Mouse (Mus musculus) thymus, postnatal 10 days (tissue): ENCODE results near the gene Dusp2.
"Not testable (repeated sequence)": the region's sequence is repeated elsewhere in the genome, so short reads cannot be mapped to it uniquely, and the experiment has no call there.

ENCODE experiments used
- DNase-seq, 2 experiments: peaks; one replicate each; pipeline ENCODE4 v3.0.0; 2021; ENCODE audit warnings: low spot score in 2 of 2

Gene Dusp2

GRCm38 (mm10) chr2:127335767-127336496 lies at the start of gene Dusp2:
Dusp2 (plus strand) TSS chr2:127336159.
- peak; percentile 98 for DNase-seq

- DNase-seq, result no peak
Measured at GRCm38 (mm10) chr2:127292250-127292649, 43.7 kb upstream of the Dusp2 start.

DNA sequence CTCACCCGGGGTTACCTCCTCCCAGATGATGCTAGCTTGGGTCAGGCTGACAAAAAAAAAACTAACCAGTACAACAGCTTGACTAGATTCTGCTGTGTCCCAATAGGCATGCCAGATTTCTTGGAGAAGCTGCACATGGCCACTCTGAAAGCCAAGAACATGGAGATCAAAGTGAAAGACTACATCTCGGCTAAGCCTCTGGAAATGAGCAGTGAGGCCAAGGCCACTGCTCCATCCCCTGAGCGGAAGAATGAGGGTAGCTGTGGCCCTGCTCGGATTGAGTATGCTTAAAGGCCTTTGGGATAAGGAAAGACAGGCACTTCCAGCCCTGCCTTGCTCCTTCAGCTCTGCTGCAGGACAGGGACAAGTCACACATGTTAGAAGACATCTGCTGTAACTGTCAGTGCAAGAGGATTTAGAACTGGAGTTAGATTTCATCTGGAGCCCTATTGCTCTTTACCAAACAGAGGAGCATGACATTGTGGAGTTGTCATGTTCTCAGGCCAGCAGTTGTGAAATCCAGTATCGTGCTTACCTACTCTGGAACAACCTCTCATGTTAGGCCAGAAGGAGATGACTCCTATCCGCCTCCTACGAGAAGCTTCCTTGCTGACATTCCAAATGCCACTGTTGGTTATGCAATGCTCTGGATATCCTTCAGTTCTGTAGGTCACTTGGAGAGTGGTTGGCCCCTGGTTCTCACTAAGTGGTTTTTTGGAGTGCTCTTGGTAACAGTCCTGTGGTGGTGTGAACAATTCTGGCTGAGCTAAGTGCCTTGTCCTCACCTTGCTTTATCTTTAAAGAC lies 38.8 kb upstream of the Dusp2 start:
- no peak for DNase-seq

- DNase-seq, result no peak
Measured at GRCm38 (mm10) chr2:127298056-127298455, 37.9 kb upstream of the Dusp2 start.

DNA sequence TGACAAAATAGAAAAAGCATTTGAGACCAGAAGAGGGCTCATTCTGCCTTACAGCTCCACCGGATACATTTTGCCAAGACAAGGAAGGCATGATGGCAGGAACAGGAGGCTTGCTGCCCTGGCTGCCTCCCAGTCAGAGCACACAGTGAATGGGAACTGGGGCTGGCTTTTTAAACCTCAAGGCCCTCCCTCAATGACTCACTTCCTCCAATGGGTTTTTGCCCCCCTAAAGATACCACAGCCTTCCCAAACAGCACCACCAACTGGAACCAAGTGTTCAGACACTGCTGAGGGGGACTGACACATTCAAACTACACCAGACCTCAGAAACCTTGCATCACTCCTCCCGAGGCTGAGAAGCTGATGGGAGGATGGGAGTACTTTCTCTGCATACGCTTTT lies 35.3 kb upstream of the Dusp2 start:
- DNase-seq, result no peak

DNA sequence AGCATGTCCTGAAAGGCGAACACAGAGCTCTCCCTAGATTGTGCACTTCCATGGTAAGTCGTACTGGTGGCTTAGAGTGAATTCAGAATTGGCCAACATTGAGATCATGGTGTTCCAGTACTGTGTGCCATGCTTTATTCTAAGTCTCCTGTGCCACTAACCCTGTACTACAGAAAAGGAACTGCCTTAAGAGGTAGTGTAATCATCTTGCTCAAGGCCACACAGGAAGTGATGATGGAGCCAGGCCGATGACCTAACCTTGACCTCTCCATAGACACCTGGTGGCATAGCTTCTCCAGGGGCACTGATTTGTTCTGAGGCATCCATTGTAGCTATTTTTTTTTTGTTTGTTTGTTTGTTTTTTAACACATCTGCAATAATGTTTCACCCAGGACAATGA lies 34.1 kb upstream of the Dusp2 start:
- DNase-seq, result no peak

GRCm38 (mm10) chr2:127304192-127304591 lies 31.8 kb upstream of the Dusp2 start:
- DNase-seq, result not testable (repeated sequence)

GRCm38 (mm10) chr2:127304609-127305210 lies 31.2 kb upstream of the Dusp2 start:
- DNase-seq, result no peak

GRCm38 (mm10) chr2:127306123-127306522 lies 29.8 kb upstream of the Dusp2 start:
- DNase-seq, result no peak

DNA sequence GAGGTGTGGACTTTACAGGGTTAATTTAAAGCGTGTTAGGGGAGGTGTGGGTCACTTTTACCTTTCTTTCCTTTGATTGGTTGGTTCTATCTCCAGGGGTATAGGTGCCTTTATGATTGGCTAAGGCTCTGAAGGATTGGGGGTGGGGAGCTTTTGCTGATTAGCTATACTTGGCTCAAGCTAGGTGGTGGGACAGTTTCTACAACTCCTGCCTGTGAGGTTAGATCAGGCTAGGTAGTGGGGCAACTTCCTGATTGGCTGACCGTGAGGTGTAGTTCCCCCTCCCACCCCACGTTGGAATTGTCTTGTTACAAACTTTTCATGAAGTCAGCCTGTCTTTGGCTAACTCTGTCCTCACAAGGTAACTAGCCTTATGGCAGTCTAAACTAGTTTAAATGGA lies 28.8 kb upstream of the Dusp2 start:
- no peak for DNase-seq

GRCm38 (mm10) chr2:127308660-127309059 lies 27.3 kb upstream of the Dusp2 start:
- peak in 1 of 2 experiments; percentile 45 for DNase-seq

DNA sequence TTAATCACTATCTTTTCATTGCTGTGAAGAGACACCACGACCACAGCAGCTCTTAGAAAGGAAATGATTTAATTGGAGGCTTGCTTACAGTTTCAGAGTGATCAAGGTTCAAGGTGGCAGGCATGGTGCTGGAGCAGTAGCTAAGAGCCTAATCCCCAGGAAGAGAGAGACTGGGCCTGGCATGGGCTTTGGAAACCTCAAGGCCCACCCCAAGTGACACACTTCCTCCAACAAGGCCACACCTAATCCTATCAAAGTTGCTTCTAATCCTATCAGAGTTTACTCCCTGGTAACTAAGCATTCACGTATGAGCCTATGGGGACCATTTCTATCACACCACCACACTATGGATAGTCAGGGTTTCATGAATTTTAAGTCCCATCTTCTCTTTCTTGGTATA lies 25.7 kb upstream of the Dusp2 start:
- DNase-seq, result no peak

DNA sequence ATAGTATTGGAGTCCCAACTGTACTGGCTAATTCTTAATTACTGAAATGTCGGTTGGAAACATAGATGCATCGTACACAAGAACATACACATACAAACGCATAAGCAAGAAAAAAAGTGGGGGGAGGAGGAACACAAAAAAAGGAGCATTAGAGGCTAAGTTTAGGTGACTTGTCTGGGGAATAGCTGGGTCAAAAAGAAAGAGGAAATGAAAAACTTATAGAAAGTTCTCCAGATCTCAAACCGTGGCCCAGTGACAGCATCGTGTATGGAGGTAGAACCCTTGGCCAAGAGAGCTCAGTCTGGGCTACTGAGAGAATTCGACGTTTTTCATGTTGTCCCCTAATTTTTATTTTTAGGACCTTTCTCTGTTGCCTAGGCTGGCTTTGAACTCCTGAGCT lies 25.3 kb upstream of the Dusp2 start:
- no peak for DNase-seq

GRCm38 (mm10) chr2:127311193-127311592 lies 24.8 kb upstream of the Dusp2 start:
- DNase-seq, result no peak

GRCm38 (mm10) chr2:127312801-127313200 lies 23.2 kb upstream of the Dusp2 start:
- no peak for DNase-seq

DNA sequence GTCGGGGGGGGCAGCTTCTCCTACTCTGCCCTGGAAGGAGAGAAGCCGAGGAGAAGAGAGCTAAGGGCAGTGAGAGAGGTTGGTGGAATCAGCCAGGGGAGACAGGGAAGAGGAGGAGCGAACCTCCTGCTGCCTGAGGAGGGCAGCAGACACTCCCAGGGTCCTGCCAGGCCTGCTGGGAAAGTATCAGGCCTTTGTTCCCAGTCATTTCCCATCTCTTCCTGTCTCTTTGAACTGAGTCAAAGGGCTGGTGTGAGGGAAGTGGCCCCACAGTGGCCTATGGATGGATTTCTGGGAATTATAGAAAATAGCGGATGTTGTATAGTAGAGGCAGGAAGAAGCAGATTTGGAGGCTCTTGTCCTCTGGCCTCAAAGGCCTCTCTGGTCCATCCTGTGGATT lies 22.1 kb upstream of the Dusp2 start:
- no peak for DNase-seq

GRCm38 (mm10) chr2:127314467-127315154 lies 21.3 kb upstream of the Dusp2 start:
- peak; percentile 83 to 87 for DNase-seq

- DNase-seq, result no peak
Measured at GRCm38 (mm10) chr2:127315155-127315470, 20.8 kb upstream of the Dusp2 start.

DNA sequence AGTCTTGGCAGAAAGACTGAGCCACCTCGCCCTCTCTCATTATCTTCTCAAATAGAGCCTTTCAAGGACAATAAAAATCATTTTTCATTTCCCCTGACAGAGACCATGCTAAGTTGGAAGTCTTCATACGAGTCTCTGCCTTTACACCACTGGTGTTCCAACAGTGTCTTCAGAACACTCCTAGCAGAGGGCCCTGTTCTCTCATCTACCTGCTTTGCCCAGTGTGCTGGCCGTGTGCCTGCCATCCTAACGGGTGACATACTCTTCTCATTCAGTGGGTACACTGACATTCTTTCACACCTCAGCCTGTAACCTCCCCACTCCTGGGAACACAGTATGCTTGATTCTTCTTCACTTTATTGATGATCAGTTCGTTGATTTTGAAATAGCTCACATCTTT lies 19.5 kb upstream of the Dusp2 start:
- no peak for DNase-seq

- no peak for DNase-seq
Measured at GRCm38 (mm10) chr2:127318136-127318535, 17.8 kb upstream of the Dusp2 start.

GRCm38 (mm10) chr2:127319071-127319470 lies 16.9 kb upstream of the Dusp2 start:
- DNase-seq, result no peak

DNA sequence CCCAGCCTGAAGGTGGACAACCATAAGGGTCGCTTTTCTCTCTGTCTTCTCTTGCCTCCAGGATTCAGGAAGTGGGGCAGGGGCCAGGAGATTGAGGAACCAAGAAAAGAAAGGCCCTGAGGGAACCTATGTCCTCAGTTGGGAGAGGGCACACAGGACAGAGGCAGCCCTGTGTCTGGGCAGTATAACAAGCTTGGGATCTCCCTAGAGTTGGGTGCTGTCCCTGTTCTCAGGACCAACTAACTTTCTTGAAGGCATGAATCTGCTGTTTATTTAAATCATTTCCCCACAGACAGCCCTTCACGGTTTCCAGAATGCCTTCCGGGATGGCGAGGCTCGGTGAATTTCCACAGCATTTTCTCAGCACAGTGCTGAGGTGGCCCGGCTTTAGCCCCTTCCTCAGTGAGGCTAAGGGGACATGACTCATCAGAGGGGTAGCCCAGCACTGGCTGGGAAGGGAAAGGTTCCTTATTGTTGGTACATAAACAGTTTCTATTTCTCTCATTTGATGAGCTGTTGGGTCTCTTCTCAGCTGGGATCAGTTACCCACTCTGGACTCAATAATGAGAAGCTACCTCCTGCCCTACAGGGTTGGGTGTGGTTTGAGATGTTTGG lies 13.2 kb upstream of the Dusp2 start:
- DNase-seq, result no peak
